Mouse (Mus musculus): ENCODE results near the gene Naa20. TPM values are rescaled to one million over a fixed set of nuclear protein-coding genes. Genes with fewer than 3 reads are reported as not detected.
A peak's percentile ranks its signal among the peaks of the same experiment; 100 is the strongest.
"Not testable (repeated sequence)": the region's sequence is repeated elsewhere in the genome, so short reads cannot be mapped to it uniquely, and the experiment has no call there.

Gene Naa20
- total and polyA plus RNA-seq, 3 experiments, result 79.8 to 264 (median 121) TPM

DNA sequence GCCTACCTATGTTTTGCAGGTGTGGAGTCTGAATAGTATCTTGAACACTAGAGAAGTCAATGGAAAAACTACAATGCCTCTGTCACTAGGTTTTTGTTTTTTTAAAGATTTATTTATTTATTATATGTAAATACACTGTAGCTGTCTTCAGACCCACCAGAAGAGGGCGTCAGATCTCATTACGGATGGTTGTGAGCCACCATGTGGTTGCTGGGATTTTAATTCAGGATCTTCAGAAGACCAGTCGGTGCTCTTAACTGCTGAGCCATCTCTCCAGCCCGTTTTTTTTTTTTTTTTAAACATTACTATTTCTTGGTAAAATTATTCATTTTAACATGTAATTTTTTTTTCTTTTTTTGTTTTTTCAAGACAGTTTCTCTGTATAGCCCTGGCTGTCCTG is 4.0 kb downstream of the Naa20 start:
- Histone ChIP-seq H3K79me2 (replicated peaks; ENCODE audit: control insufficient read depth, extremely low read depth, insufficient read depth, poor library complexity, severe bottlenecking) (peaks cover 74% of the 10 kb centered on the region), H3K4me1 (ENCODE audit: control insufficient read depth in 1 of 2, insufficient read depth in 2 of 2) (peaks cover 5 to 48% of the 10 kb centered on the region in 2 experiments), H3K27ac (ENCODE audit: insufficient read depth, low read depth) (peak overlapping the region; percentile 28; the same call in 1 of the 2 replicates), H3K4me2 (ENCODE audit: insufficient read depth, low read depth, poor library complexity, severe bottlenecking) (peak overlapping the region; percentile 84; the same call in 1 of the 2 replicates), H3K4me3 (replicated peaks in 1 of 3; ENCODE audit: low read depth in 2 of 3, low read length in 2 of 3, poor library complexity in 1 of 3) (peak overlapping the region in 1 of 3 experiments; percentile 21), H3K36me3 (replicated peaks in 1 of 2; ENCODE audit: control insufficient read depth in 1 of 2, insufficient read depth in 1 of 2, low read length in 1 of 2) (peaks cover 24 to 43% of the 10 kb centered on the region in 2 experiments), H3K9ac (ENCODE audit: insufficient read depth, low read depth) (peak overlapping the region; percentile 21; the same call in 1 of the 2 replicates)
- dilution Hi-C loops (cut with MboI; ENCODE audit: extremely low pct_ligation_motif_present, extremely low pct_unique_long_range_greater_than_20kb, low sequenced_read_pairs); H3K9me3 ChIP-seq (replicated peaks; ENCODE audit: low read length); DNase-seq (ENCODE audit: extremely low read depth); H3K27me3 ChIP-seq (replicated peaks); in situ Hi-C loops (cut with MboI; ENCODE audit: low pct_ligation_motif_present, low pct_unique_long_range_greater_than_20kb, low sequenced_read_pairs): not testable (repeated sequence)
- TF ChIP-seq CTCF (conservative IDR thresholded peaks at IDR 0.05 in 1 of 2, IDR thresholded peaks at IDR 0.05 in 1 of 2; ENCODE audit: low read depth in 2 of 2, low read length in 2 of 2), result peak in 1 of 2 experiments; percentile 55; a peak in 2 of 4 replicates
- 0 out of 2 replicates have a peak, but pooled peaks have one; percentile 8 for TF ChIP-seq ZNF384 (IDR thresholded peaks at IDR 0.05; ENCODE audit: low read depth, low read length)

DNA sequence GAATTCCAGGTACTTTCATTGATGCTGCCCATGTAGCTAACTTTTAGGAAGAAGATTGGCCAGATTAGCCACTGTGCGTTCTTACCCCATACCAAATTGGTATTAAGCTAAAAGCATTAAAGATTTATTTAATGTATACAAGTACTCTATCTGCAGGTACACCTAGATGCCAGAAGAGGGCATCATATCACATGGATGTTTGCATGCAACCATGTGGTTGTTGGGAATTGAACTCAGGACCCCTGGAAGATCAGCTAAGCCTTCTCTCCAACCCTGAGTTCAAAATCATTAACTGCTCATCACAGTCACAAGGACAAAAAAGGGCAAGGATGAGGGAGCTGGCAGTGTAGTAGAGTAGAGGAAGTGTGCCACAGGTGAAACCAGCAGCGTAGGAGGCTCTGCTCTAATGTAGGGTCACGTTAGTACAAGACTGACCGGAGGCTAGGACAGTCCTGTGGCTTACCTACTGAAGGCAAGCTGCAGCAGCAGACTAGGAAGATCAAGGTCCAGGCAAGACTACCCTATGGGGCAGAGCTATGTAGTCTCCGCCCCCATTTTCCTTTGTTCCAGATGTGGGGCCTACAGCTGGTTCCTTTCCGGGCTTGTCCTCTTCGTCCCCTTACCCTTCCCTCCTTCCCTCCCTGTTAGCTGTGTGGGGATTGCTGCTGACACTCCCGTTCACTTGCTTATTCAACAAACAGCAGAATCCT is 19.2 kb downstream of the Naa20 start:
- TF ChIP-seq CTCF (conservative IDR thresholded peaks at IDR 0.05 in 1 of 2, IDR thresholded peaks at IDR 0.05 in 1 of 2; ENCODE audit: low read depth in 2 of 2, low read length in 2 of 2) (peak in 1 of 2 experiments; percentile 40; a peak in 3 of 4 replicates), MXI1 (IDR thresholded peaks at IDR 0.05; ENCODE audit: low read depth, low read length) (no peak), MYC (IDR thresholded peaks at IDR 0.05; ENCODE audit: low read depth, low read length) (peak; percentile 61; the same call in 1 of the 2 replicates), POLR2AphosphoS2 (IDR thresholded peaks at IDR 0.05; ENCODE audit: low read depth, low read length) (no peak), HCFC1 (IDR thresholded peaks at IDR 0.05; ENCODE audit: low read depth, low read length) (no peak), RAD21 (IDR thresholded peaks at IDR 0.05; ENCODE audit: low read depth, low read length) (no peak; the same call in none of the 2 replicates), SMC3 (IDR thresholded peaks at IDR 0.05; ENCODE audit: low read depth, low read length) (peak; percentile 12; the same call in 1 of the 2 replicates)
- no peak overlapping the region for H3K27ac ChIP-seq (ENCODE audit: insufficient read depth, low read depth)
- dilution Hi-C loops (cut with MboI; ENCODE audit: extremely low pct_ligation_motif_present, extremely low pct_unique_long_range_greater_than_20kb, low sequenced_read_pairs) (no loop called here), in situ Hi-C loops (cut with MboI; ENCODE audit: low pct_ligation_motif_present, low pct_unique_long_range_greater_than_20kb, low sequenced_read_pairs) (no loop called here)
- no peaks in the 10 kb centered on the region for H3K79me2 ChIP-seq (replicated peaks; ENCODE audit: control insufficient read depth, extremely low read depth, insufficient read depth, poor library complexity, severe bottlenecking)
- no peaks in the 10 kb centered on the region for H3K27me3 ChIP-seq (replicated peaks)
- no peak overlapping the region for H3K4me2 ChIP-seq (ENCODE audit: insufficient read depth, low read depth, poor library complexity, severe bottlenecking)
- no peaks in the 10 kb centered on the region for H3K4me1 ChIP-seq (ENCODE audit: control insufficient read depth in 1 of 2, insufficient read depth in 2 of 2)
- no peak for DNase-seq (ENCODE audit: extremely low read depth)
- H3K4me3 ChIP-seq (replicated peaks in 1 of 3; ENCODE audit: low read depth in 2 of 3, low read length in 2 of 3, poor library complexity in 1 of 3), result no peak overlapping the region
- no peak overlapping the region for H3K9ac ChIP-seq (ENCODE audit: insufficient read depth, low read depth)
- H3K36me3 ChIP-seq (replicated peaks in 1 of 2; ENCODE audit: control insufficient read depth in 1 of 2, insufficient read depth in 1 of 2, low read length in 1 of 2), result peaks cover 49 to 93% of the 10 kb centered on the region in 2 experiments
- H3K9me3 ChIP-seq (replicated peaks; ENCODE audit: low read length), result no peaks in the 10 kb centered on the region

- Histone ChIP-seq H3K4me3 (replicated peaks in 1 of 3; ENCODE audit: low read depth in 2 of 3, low read length in 2 of 3, poor library complexity in 1 of 3) (peak within 1 kb of the TSS; percentile 91 to 99 (median 96)), H3K27ac (ENCODE audit: insufficient read depth, low read depth) (no peak within 1 kb of the TSS), H3K9ac (ENCODE audit: insufficient read depth, low read depth) (peak within 1 kb of the TSS; percentile 61), H3K27me3 (replicated peaks) (peaks cover 20% of the 10 kb centered on the region), H3K4me1 (ENCODE audit: control insufficient read depth in 1 of 2, insufficient read depth in 2 of 2) (peaks cover 6 to 10% of the 10 kb centered on the region in 2 experiments; a peak in 3 of 4 replicates), H3K4me2 (ENCODE audit: insufficient read depth, low read depth, poor library complexity, severe bottlenecking) (peak within 1 kb of the TSS; percentile 85), H3K36me3 (replicated peaks in 1 of 2; ENCODE audit: control insufficient read depth in 1 of 2, insufficient read depth in 1 of 2, low read length in 1 of 2) (peaks cover 20 to 30% of the 10 kb centered on the region in 2 experiments), H3K9me3 (replicated peaks; ENCODE audit: low read length) (no peaks in the 10 kb centered on the region), H3K79me2 (replicated peaks; ENCODE audit: control insufficient read depth, extremely low read depth, insufficient read depth, poor library complexity, severe bottlenecking) (peaks cover 10% of the 10 kb centered on the region)
- DNase-seq (ENCODE audit: extremely low read depth), result peak; percentile 95
- dilution Hi-C loops (cut with MboI; ENCODE audit: extremely low pct_ligation_motif_present, extremely low pct_unique_long_range_greater_than_20kb, low sequenced_read_pairs), result no loop called here
- in situ Hi-C loops (cut with MboI; ENCODE audit: low pct_ligation_motif_present, low pct_unique_long_range_greater_than_20kb, low sequenced_read_pairs), result no loop called here
- no peak for TF ChIP-seq ZMIZ1 (IDR thresholded peaks at IDR 0.05; ENCODE audit: low read depth, low read length)
- TF ChIP-seq CTCF (conservative IDR thresholded peaks at IDR 0.05 in 1 of 2, IDR thresholded peaks at IDR 0.05 in 1 of 2; ENCODE audit: low read depth in 2 of 2, low read length in 2 of 2), result no peak
- TF ChIP-seq E2F4 (IDR thresholded peaks at IDR 0.05; ENCODE audit: insufficient replicate concordance, low read depth, low read length), result peak; percentile 88
- TF ChIP-seq GABPA (IDR thresholded peaks at IDR 0.05; ENCODE audit: insufficient replicate concordance, low read depth, low read length), result no peak; the same call in 1 of the 2 replicates
- TF ChIP-seq IRF4 (IDR thresholded peaks at IDR 0.05; ENCODE audit: low read depth, low read length), result peak; percentile 26; the same call in 1 of the 2 replicates
- TF ChIP-seq RAD21 (IDR thresholded peaks at IDR 0.05; ENCODE audit: low read depth, low read length), result no peak
- TF ChIP-seq USF1 (IDR thresholded peaks at IDR 0.05; ENCODE audit: low read depth, low read length), result no peak
- TF ChIP-seq CHD1 (IDR thresholded peaks at IDR 0.05; ENCODE audit: low read depth, low read length), result no peak
- TF ChIP-seq SIN3A (IDR thresholded peaks at IDR 0.05; ENCODE audit: low read length), result peak; percentile 99
- peak; percentile 98 for TF ChIP-seq MXI1 (IDR thresholded peaks at IDR 0.05; ENCODE audit: low read depth, low read length)
- TF ChIP-seq EP300 (IDR thresholded peaks at IDR 0.05; ENCODE audit: low read length), result no peak
- TF ChIP-seq TBP (conservative IDR thresholded peaks at IDR 0.05; ENCODE audit: low read depth, low read length), result no peak
- TF ChIP-seq USF2 (conservative IDR thresholded peaks at IDR 0.05; ENCODE audit: low read depth, low read length), result no peak
- TF ChIP-seq JUND (conservative IDR thresholded peaks at IDR 0.05; ENCODE audit: low read depth, low read length), result no peak
- TF ChIP-seq ETS1 (conservative IDR thresholded peaks at IDR 0.05; ENCODE audit: low read depth, low read length), result no peak
Observed at GRCm38 (mm10) chr2:145934339-145935231, 32.7 kb downstream of the Naa20 start, which contains the start of the genes Cfap61 and Crnkl1. Gene Cfap61, plus strand, starts transcription at chr2:145934784. Gene Crnkl1, minus strand, starts transcription at chr2:145935014.

All from CH12.LX (cell line).